Mouse (Mus musculus): ENCODE data around the gene Drg2.

Gene Drg2

DNA sequence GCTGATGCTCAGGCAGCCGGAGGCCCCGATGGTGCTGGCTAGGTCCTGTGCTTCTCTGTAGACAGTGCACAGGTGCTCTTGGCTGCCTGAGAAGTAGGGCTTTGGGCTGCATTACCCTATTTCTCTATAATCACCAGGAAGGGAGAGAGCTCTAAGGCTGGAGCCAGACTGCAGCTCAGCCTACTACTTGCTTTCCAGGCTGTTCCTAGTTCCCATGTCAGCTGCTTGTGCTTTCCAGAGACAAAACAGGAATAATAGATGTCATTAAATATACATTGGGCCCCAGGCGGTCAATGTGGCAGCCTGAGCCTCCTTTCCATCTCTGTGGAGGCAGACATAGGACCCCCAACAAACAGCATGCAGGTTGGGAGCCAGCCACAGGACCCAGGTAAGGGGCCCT is 14.6 kb downstream of the Drg2 start, which contains the start of gene Myo15:
Gene Myo15 (plus strand): TSS at position 301 of the 400 bp plus-strand sequence.
- DNase-seq (ENCODE audit: low spot score), result no peak

- DNase-seq (ENCODE audit: low spot score), result no peak
Observed at GRCm38 (mm10) chr11:60470743-60471142, 16.4 kb downstream of the Drg2 start.

GRCm38 (mm10) chr11:60474534-60474933 is 20.1 kb downstream of the Drg2 start:
- DNase-seq (ENCODE audit: low spot score), result no peak

DNA sequence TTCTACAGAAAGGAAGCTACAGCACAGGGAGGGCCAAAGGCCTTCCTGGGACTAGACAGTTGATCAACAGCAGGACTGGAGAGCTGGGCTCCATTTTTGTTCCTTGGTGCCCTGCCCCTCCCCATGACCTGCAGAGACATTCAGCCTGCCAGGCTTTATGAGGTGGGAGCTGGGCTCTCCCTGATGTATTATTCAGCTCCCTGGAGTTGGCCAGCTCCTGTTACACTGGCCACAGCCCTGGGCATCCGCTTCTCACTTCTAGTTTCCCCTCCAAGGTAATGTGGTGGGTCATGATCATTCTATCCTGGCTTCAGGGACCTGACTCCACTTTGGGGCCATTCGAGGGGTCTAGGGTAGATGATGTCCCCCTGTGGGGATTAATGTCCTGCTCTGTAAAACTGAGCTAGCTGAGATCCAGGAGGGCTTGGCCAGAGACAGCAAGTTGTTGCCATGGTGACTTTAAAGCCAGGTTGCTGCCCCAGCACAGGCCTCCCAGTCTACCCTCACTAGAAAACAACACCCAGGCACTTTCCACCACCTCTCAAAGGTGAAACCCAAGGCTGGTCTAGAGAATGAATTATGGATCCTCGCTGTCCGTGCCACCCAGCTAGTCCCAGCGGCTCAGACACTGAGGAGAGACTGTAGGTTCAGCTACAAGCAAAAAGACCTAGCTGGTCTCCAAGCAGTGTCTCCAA is 21.4 kb downstream of the Drg2 start:
- no peak for DNase-seq (ENCODE audit: low spot score)

DNA sequence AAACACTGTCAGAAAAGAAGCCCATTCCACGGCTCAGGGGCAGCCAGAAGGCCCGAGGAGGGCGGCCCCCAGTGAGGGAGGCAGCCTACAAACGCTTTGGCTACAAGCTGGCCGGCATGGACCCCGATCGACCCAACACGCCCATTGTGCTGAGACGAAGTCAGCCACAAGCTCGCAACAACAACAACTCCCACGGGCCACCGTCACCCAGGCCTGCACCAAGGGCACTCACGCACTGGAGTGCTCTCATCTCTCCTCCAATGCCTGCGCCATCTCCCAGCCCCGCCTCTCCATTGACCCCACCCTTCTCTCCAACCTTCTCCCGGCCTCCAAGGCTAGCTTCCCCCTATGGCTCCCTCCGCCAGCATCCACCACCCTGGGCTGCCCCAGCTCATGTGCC is 23.7 kb downstream of the Drg2 start:
- no peak for DNase-seq (ENCODE audit: low spot score)

DNA sequence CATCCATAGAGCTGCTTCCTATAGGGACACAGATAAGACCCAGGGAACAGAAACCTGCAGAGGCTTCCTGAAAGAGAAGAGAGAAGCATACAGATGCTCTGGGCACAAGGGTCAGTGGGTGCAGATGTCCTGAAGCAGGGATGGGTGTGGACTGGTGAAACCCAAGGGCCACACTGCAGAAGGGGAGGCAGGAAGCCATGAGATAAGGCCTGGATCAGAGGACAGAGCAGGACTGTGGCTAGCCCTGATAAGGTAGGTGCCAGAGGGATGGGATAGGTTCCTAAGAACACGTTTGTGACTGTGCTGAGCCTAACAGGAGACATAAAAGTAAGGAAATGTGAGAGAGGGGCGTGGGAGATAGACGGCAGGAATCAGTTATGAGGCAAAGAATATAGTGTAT is 31.9 kb downstream of the Drg2 start:
- DNase-seq (ENCODE audit: low spot score), result no peak

DNA sequence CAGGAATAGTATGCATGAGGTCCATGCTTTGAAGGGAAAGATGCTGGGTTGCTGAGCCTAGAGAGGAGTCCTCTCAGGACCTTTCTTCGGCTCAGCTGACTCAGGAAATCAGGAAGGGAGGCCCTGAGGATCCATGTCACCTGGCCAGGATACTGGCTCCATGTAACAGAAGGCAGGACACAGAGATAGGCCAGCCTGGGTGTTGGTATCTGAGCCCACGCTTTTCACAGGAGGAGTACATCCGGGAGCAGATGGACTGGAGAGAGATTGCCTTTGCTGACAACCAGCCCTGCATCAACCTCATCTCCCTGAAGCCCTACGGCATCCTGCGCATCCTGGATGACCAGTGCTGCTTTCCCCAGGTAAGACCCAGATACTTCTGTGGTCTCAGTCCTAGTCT is 38.3 kb downstream of the Drg2 start:
- no peak for DNase-seq (ENCODE audit: low spot score)

DNA sequence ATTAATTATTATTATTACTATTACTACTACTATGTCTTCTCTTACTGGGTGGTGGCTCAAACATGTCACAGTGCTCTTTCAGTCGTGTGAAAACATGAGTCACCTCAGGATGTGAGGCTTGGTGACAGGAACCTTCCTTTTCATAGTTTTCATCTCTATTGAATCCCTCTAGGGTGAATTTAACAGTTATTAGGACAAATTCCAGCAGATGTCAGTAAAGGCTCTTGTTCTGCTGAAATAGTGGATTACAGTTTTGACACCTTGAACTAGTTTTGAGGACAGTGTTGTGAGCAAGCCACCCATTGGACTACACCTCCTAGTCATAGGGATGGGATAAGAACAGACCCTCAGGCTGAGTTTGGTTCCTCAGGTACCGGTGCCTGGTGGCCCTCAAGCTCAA is 41.3 kb downstream of the Drg2 start:
- no peak for DNase-seq (ENCODE audit: low spot score)

- no peak for DNase-seq (ENCODE audit: low spot score)
Observed at GRCm38 (mm10) chr11:60507281-60507680, 52.9 kb downstream of the Drg2 start.

DNA sequence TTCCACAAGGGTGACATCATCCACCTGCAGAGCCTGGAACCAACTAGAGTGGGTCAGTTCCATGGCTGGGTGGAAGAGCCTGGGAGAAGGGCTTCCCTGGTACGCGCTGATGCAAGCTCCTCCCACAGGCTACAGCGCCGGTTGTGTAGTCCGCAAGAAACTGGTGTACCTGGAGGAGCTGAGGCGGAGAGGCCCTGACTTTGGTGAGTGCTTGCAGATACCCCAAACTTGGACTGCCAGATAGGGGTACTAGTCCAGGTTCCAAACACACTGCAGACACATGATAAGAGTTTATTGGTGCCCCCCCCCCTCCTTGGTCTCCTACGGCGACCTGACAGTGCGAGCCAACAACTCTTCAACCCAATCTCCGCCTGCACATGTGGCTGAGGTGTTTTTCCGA is 54.6 kb downstream of the Drg2 start:
- DNase-seq (ENCODE audit: low spot score), result no peak

- DNase-seq (ENCODE audit: low spot score), result no peak
Observed at GRCm38 (mm10) chr11:60509500-60509899, 55.1 kb downstream of the Drg2 start.

GRCm38 (mm10) chr11:60511893-60512292 is 57.5 kb downstream of the Drg2 start:
- DNase-seq (ENCODE audit: low spot score), result no peak

DNA sequence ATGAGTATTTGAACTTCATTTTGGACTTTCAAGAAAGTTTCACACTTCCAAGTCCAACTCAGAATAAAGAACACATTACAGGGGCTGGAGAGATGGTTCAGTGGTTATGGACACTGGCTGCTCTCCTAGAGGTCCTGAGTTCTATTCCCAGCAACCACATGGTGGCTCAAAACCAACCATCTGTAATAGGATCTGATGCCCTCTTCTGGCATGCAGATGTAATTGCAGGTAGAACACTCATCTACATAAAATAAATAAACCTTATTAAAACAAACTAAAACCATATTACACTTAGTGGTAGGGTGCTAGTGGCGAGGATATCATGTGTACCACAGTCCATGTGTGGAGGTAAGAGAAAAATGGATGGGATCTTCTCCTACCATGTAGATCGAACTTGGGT is 58.1 kb downstream of the Drg2 start:
- DNase-seq (ENCODE audit: low spot score), result no peak

- DNase-seq (ENCODE audit: low spot score), result no peak
Observed at GRCm38 (mm10) chr11:60514941-60515340, 60.5 kb downstream of the Drg2 start.

DNA sequence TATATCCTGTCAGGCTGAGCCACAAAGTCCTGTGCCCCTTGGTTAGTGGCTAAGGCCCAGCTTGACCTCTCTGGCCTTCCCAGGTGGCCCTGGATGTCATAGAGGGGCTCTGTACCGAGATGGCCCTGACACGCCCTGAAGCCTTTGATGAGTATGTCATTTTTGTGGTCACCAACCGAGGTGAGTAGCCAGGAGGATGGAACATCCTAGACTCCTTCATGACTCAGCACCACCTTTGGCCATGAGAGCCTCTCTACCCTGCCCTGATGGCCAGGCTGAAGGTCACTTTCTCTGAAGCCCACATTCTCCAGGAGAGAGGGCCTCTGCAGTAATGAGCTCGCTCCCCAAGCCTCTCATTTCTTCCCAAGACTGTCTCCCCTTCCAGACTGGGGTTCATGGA is 63.9 kb downstream of the Drg2 start:
- no peak for DNase-seq (ENCODE audit: low spot score)

Data from urinary bladder, postnatal 25 days (tissue).